Mouse (Mus musculus): Measurements from ENCODE around the gene 2810006K23Rik. TPM values are rescaled to one million over a fixed set of nuclear protein-coding genes. Genes with fewer than 3 reads are reported as not detected.
A peak's percentile ranks its signal among the peaks of the same experiment; 100 is the strongest.
"Not testable (repeated sequence)": the region's sequence is repeated elsewhere in the genome, so short reads cannot be mapped to it uniquely, and the experiment has no call there.

Gene 2810006K23Rik
- polyA plus RNA-seq (2015; fragmentation: Nextera tagmentation; extraction: Ambion mirVana) = 5.9 and 6.4 TPM in 2 replicates

DNA sequence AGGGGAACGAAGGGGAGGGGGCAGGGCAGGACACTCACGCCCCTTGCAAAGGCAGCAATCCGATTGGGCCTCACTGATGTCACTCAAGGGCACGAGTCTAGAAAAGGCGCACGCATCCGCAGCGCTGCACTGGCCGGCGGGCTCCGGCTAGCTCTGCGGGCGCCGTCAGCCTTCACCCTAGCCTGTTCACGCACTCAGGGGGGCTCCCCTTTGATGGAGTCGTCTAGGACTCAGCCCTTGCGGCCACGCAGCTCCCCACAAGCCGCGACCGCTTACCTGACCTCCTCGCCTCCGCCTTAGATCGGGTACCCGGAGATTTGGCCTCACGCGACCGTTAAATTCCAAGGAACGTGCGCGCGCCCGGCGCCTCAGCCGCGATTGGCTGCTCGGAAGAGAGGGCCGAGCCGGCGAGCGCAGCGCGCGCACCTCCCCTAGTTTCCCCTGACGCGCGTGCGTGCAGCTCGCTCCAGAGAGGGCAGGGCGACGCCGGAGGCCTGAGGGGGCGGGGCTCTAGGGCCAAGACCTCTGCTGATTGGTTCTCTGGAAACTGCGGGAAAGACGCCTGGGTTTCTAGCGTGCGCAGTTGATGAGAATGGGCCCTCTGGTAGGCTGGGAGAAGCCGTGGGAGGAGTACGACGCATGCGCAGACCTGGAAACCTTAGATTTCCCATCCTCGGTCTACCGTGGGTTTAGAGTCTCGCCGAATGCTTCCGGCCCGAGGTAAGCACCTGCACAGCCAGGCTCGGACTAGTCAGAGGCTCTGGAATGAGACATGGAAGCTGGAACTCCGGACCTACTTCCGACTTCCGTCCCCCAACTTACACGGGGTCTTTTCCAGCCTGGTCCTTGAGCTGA is at the start of gene 2810006K23Rik, which contains the start of gene Mphosph9:
2810006K23Rik (plus strand) TSS at position 580 of the 855 bp plus-strand sequence.
Mphosph9 (minus strand) TSS at position 463 of the 855 bp plus-strand sequence.
- Histone ChIP-seq H3K27ac (replicated peaks) (peak within 1 kb of the TSS; percentile 93), H3K4me1 (replicated peaks) (peaks cover 23% of the 10 kb centered on the region), H3K9ac (peak within 1 kb of the TSS; percentile 73), H3K27me3 (no peaks in the 10 kb centered on the region), H3K4me3 (replicated peaks) (peak within 1 kb of the TSS; percentile 80), H3K4me2 (peak within 1 kb of the TSS; percentile 89), H3K9me3 (replicated peaks) (no peaks in the 10 kb centered on the region), H3K36me3 (replicated peaks) (peaks cover 19% of the 10 kb centered on the region)
- under 1% methylated on average over 72 of the region's 72 CpGs for WGBS (ENCODE audit: insufficient replicate concordance)
- ATAC-seq (ENCODE audit: insufficient read depth) = peak; percentile 97

DNA sequence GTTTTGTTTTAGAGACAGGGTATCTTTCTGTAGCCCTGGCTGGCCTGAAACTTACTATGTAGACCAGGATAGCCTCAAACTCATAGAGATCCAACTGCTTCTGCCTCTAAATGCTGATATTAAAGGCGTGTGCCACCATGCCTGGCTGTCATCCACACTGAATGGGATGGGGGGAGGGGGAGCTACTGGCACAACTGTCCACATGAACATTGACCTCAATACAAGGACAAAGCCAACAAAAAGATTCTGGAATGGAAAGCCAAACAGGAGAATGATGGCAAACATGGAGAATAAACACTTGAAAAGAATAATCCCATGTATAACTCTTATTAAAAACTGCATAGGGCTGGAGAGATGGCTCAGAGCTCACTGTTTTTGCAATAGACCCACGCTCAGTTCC is 45.0 kb upstream of the 2810006K23Rik start:
- Histone ChIP-seq H3K4me1 (replicated peaks) (no peaks in the 10 kb centered on the region), H3K27ac (replicated peaks) (no peak overlapping the region), H3K27me3 (no peaks in the 10 kb centered on the region), H3K4me2 (no peak overlapping the region), H3K4me3 (replicated peaks) (no peak overlapping the region), H3K9ac (no peak overlapping the region), H3K36me3 (replicated peaks) (peaks cover 72% of the 10 kb centered on the region), H3K9me3 (replicated peaks) (peaks cover 4% of the 10 kb centered on the region; the same call in 1 of the 2 replicates)
- WGBS (ENCODE audit: insufficient replicate concordance) = 66% methylated on average over 2 of the region's 2 CpGs
- no peak for ATAC-seq (ENCODE audit: insufficient read depth)

DNA sequence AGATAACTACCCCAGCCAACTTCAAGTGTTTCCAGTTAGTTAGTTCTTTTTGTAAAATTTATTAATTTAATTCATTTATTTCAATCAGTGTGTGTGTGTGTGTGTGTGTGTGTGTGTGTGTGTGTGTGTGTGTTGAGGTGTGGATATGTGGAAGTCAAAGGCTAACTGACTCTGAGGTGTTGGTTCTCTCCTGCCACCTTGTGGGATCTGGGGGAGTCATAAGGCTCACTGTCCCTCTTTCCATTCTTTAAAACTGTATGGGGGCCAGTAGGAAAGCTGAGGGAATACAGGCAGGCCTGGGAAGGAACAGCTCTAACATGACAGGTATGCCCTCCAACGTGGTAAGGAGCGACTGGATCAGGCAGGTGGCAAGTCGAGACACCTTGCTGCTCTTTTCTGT is 43.6 kb upstream of the 2810006K23Rik start:
- Histone ChIP-seq H3K4me1 (replicated peaks) (no peaks in the 10 kb centered on the region), H3K27ac (replicated peaks) (no peak overlapping the region), H3K9me3 (replicated peaks) (peaks cover 5% of the 10 kb centered on the region; the same call in 1 of the 2 replicates), H3K4me2 (no peak overlapping the region), H3K4me3 (replicated peaks) (no peak overlapping the region), H3K36me3 (replicated peaks) (peaks cover 72% of the 10 kb centered on the region), H3K9ac (no peak overlapping the region), H3K27me3 (no peaks in the 10 kb centered on the region)
- WGBS (ENCODE audit: insufficient replicate concordance) = 71% methylated on average over 3 of the region's 3 CpGs
- no peak for ATAC-seq (ENCODE audit: insufficient read depth)

DNA sequence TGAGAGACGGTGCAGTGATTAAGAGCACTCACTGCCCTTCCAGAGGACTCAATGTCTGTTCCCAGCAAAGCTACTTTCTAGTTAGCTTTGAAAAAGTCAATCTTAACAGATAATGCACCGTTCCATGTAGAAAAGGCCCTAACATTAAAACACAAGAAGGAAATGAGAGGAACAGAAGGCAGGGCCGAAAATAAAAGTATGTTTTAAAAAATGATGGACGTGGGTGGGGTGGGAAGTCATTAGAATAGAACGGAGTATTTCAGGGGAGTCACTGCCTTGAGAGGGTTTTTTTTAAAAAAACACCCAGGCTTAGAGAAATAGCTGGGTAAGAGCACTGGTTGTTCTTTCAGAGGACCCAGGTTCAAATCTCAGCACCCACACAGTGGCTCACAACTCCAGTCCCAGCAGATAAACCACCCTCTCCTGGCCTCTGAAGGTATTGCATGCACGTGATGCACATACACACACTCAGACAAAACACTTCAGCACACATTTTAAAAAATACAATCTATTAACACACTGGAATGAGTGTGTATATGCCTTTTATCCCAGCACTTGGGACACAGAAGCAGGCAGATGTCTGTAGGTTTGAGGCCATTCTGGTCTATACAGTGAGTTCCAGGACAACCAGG is 40.2 kb upstream of the 2810006K23Rik start:
- H3K36me3 ChIP-seq (replicated peaks) = peaks cover 79% of the 10 kb centered on the region

DNA sequence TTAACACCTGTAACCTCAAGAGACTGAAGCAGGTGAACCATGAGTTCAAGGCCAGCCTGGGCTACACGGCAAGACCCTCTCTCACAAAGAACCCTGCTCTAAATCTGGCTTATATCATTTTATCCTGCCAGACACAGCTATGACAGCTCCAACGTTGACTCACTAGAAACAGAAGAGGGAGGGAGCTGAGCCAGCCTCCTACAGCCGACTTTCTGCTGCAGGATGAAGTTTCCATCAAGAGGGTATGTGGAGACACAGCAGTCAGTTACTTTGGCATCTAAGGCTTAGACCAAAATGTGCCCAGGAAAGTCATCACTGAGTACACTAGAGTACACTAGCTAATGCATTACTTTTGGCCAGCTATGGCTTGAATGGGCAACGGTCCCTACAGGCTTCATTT is 37.7 kb upstream of the 2810006K23Rik start:
- ATAC-seq (ENCODE audit: insufficient read depth) = no peak
- whole genome bisulfite sequencing (ENCODE audit: insufficient replicate concordance) = 83% methylated on average over 4 of the region's 4 CpGs
- H3K4me2 ChIP-seq = no peak overlapping the region
- H3K4me1 ChIP-seq (replicated peaks) = no peaks in the 10 kb centered on the region
- no peak overlapping the region for H3K27ac ChIP-seq (replicated peaks)
- no peak overlapping the region for H3K9ac ChIP-seq
- H3K36me3 ChIP-seq (replicated peaks) = peaks cover 86% of the 10 kb centered on the region
- no peak overlapping the region for H3K4me3 ChIP-seq (replicated peaks)
- no peaks in the 10 kb centered on the region for H3K27me3 ChIP-seq
- H3K9me3 ChIP-seq (replicated peaks) = peaks cover 5% of the 10 kb centered on the region; the same call in 1 of the 2 replicates

More for the DNA sequence above, 40.2 kb upstream of the 2810006K23Rik start:
- no peaks in the 10 kb centered on the region for H3K4me1 ChIP-seq (replicated peaks)
- no peak for ATAC-seq (ENCODE audit: insufficient read depth)
- H3K9ac ChIP-seq = no peak overlapping the region
- no peak overlapping the region for H3K4me2 ChIP-seq
- 83% methylated on average over 6 of the region's 6 CpGs for WGBS (ENCODE audit: insufficient replicate concordance)
- peaks cover 5% of the 10 kb centered on the region; the same call in 1 of the 2 replicates for H3K9me3 ChIP-seq (replicated peaks)
- no peak overlapping the region for H3K4me3 ChIP-seq (replicated peaks)
- H3K27ac ChIP-seq (replicated peaks) = no peak overlapping the region
- no peaks in the 10 kb centered on the region for H3K27me3 ChIP-seq

DNA sequence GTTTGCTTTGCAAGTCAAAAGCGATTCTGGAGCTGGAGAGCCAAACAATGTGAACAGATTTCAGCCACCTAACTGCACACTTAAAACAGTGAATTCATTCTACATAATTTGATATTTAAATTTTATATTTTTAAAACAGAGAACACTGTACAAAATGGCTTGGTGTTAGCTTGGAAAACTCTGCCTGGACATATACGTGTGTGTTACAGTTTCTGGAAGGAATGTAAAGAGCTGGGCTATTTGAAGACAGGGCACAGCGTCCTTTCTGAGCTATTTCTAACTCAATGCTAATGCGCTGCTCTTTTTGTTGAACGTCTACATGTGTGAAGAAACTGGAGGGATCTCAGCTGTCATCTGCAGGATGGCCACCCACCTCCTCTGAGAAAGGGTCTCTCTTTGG is 33.9 kb upstream of the 2810006K23Rik start:
- 87% methylated on average over 5 of the region's 5 CpGs for WGBS (ENCODE audit: insufficient replicate concordance)
- H3K4me2 ChIP-seq = no peak overlapping the region
- no peak for ATAC-seq (ENCODE audit: insufficient read depth)
- no peaks in the 10 kb centered on the region for H3K27me3 ChIP-seq
- no peaks in the 10 kb centered on the region for H3K9me3 ChIP-seq (replicated peaks)
- no peak overlapping the region for H3K9ac ChIP-seq
- H3K27ac ChIP-seq (replicated peaks) = no peak overlapping the region
- peaks cover 82% of the 10 kb centered on the region for H3K36me3 ChIP-seq (replicated peaks)
- H3K4me1 ChIP-seq (replicated peaks) = no peaks in the 10 kb centered on the region
- no peak overlapping the region for H3K4me3 ChIP-seq (replicated peaks)

DNA sequence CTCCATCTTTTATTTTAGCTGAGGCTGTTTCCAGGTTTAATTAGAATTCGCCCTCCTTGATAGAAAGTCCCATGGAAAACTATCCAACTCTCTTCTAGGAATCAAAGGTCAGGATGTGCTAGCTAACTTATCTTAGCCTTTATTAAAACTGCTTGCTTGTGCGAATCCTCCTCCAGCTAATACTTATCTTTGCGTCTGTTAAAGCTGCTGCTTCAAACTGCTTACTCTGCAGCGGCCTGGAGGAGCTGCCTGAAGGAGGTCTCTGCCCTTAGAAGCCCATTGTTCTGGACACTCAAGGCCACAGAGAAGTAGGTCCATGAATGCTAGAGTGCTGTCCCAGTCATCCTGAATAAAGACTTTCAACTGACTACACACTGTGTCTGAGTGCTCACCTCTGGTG is 31.4 kb upstream of the 2810006K23Rik start:
- Histone ChIP-seq H3K36me3 (replicated peaks) (peaks cover 60% of the 10 kb centered on the region), H3K27ac (replicated peaks) (no peak overlapping the region), H3K4me1 (replicated peaks) (no peaks in the 10 kb centered on the region), H3K27me3 (no peaks in the 10 kb centered on the region), H3K9ac (no peak overlapping the region), H3K9me3 (replicated peaks) (no peaks in the 10 kb centered on the region), H3K4me2 (no peak overlapping the region), H3K4me3 (replicated peaks) (no peak overlapping the region)
- no peak for ATAC-seq (ENCODE audit: insufficient read depth)
- WGBS (ENCODE audit: insufficient replicate concordance) = 80% methylated on average over 4 of the region's 4 CpGs

DNA sequence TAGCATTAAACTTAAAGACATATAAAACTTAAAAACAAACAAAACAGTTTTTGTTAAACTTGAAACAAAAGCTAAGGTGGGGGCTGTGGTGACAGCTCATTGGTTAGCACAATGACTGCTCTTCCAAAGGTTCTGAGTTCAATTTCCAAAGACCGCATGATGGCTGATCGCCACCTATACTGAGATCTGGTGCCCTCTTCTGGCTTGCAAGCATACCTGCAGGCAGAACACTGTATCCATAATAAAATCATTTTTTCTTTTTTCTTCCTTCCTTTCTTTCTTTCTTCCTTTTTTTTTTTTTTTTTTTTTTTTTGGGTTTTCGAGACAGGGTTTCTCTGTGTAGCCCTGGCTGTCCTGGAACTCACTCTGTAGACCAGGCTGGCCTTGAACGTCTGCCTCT is 28.6 kb upstream of the 2810006K23Rik start:
- not testable (repeated sequence) for H3K4me2 ChIP-seq; H3K9me3 ChIP-seq (replicated peaks); H3K4me1 ChIP-seq (replicated peaks); H3K27ac ChIP-seq (replicated peaks); H3K9ac ChIP-seq; ATAC-seq (ENCODE audit: insufficient read depth); H3K27me3 ChIP-seq; H3K4me3 ChIP-seq (replicated peaks)
- WGBS (ENCODE audit: insufficient replicate concordance) = 49% methylated on average over 4 of the region's 4 CpGs
- peaks cover 49% of the 10 kb centered on the region for H3K36me3 ChIP-seq (replicated peaks)

DNA sequence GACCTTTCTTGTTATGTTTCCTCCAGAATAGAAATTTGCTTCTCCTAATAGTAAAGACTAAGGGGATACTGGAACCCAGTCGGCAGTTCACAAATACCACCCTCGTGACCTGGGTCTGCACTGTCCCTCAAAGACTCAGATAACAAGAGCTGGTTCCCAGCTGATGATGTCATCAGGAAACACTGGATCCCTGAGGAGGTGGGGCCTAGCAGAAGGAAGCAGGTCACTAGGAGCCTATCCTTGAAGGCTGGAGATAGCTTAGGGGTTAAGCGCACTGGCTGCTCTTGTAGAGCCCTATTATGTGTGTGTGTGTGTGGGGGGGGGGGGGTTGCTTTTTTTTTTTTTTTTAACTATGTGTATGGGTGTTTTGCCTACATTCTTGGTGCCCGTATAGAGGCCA is 27.8 kb upstream of the 2810006K23Rik start:
- 63% methylated on average over 4 of the region's 4 CpGs for WGBS (ENCODE audit: insufficient replicate concordance)
- Histone ChIP-seq H3K9ac (no peak overlapping the region), H3K27me3 (no peaks in the 10 kb centered on the region), H3K4me2 (no peak overlapping the region), H3K4me1 (replicated peaks) (no peaks in the 10 kb centered on the region), H3K4me3 (replicated peaks) (no peak overlapping the region), H3K27ac (replicated peaks) (no peak overlapping the region), H3K36me3 (replicated peaks) (peaks cover 47% of the 10 kb centered on the region), H3K9me3 (replicated peaks) (no peaks in the 10 kb centered on the region)
- no peak for ATAC-seq (ENCODE audit: insufficient read depth)

DNA sequence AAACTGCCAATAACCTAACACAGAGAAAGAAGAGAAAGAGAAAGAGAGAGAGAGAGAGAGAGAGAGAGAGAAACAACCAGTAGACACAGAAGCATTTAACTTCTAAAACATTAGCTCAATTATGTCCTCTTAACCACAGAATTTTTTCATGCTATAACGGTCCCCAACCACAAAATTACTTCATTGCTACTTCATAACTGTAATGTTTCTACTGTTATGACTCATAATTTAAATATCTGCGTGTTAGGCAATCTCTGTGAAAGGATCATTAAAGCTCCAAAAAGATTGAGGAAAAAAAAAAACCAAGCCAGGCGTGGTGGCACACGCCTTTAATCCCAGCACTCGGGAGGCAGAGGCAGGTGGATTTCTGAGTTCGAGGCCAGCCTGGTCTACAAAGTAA is 25.0 kb upstream of the 2810006K23Rik start:
- not testable (repeated sequence) for H3K4me2 ChIP-seq; ATAC-seq (ENCODE audit: insufficient read depth); H3K4me1 ChIP-seq (replicated peaks)

DNA sequence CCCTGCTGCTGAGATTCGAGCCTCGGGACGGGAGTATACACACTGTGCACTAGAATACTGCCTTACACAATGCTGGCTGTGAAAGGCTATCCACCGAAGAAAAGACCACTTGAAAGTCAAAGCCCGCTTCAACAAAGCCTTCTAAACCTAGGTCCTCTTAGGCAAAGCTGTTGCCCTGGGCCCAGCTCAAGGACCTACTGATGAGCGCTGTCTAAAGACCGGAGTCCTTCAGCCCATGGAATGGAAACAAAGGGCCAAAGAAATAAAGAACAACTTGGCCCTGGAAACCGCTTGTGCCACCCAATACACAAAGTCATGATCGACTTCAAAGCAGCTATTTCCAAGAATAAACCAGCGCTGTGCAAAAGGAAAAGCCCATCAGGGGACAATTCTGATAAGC is 18.7 kb upstream of the 2810006K23Rik start:
- H3K9ac ChIP-seq = no peak overlapping the region
- ATAC-seq (ENCODE audit: insufficient read depth) = no peak
- no peak overlapping the region for H3K4me3 ChIP-seq (replicated peaks)
- no peak overlapping the region for H3K27ac ChIP-seq (replicated peaks)
- H3K9me3 ChIP-seq (replicated peaks) = 0 out of 2 replicates have a peak, but pooled peaks cover 4% of the 10 kb centered on the region
- H3K36me3 ChIP-seq (replicated peaks) = peaks cover 64% of the 10 kb centered on the region
- H3K27me3 ChIP-seq = no peaks in the 10 kb centered on the region
- WGBS (ENCODE audit: insufficient replicate concordance) = 84% methylated on average over 10 of the region's 10 CpGs
- H3K4me2 ChIP-seq = no peak overlapping the region
- H3K4me1 ChIP-seq (replicated peaks) = no peaks in the 10 kb centered on the region

More for the DNA sequence above, 25.0 kb upstream of the 2810006K23Rik start:
- 77% methylated on average over 6 of the region's 6 CpGs for WGBS (ENCODE audit: insufficient replicate concordance)
- not testable (repeated sequence) for H3K4me3 ChIP-seq (replicated peaks); H3K27ac ChIP-seq (replicated peaks); H3K27me3 ChIP-seq; H3K9me3 ChIP-seq (replicated peaks); H3K9ac ChIP-seq
- H3K36me3 ChIP-seq (replicated peaks) = peaks cover 53% of the 10 kb centered on the region
